Mouse (Mus musculus) mouse embryonic stem cell (cell line): ENCODE results near the gene Lrrc61.

ENCODE experiments used
- in situ Hi-C, 2 experiments: fragments of 300-500 bp; cut with MboI; formaldehyde crosslinking; loops; 1 replicate in 1 of 2; 3 replicates in 1 of 2; pipeline ENCODE4 v1.14.3; 2019 to 2020; ENCODE audit warnings: low sequenced_read_pairs in 2 of 2, low pct_unique_long_range_greater_than_20kb in 1 of 2, mixed read lengths in 1 of 2; ENCODE audit not compliant: unreplicated experiment in 1 of 2

Lrrc61 gene

GRCm38 (mm10) chr6:48613464-48613863, 58.9 kb downstream of the Lrrc61 start:
- in situ Hi-C loops, result no loop called here

GRCm38 (mm10) chr6:48614756-48615155, 60.2 kb downstream of the Lrrc61 start:
- in situ Hi-C loops, result no loop called here

- in situ Hi-C loops, result no loop called here
Observed at GRCm38 (mm10) chr6:48620031-48620430, 65.4 kb downstream of the Lrrc61 start.
